Mouse (Mus musculus) forebrain, embryonic 10.5 days (tissue): ENCODE measurements around the gene Gripap1. TPM values are rescaled to one million over a fixed set of nuclear protein-coding genes. Genes with fewer than 3 reads are reported as not detected.

ENCODE experiments used
- DNase-seq: peaks from one replicate; pipeline ENCODE4 v3.0.0-alpha.2; 2017; ENCODE audit warnings: low spot score; ENCODE audit errors: extremely low spot score
- H3K27ac ChIP-seq: fragments of 300-500 bp; sonication (generic); 2 replicates; pipeline ENCODE4 v1.5.1; 2016; ENCODE audit warnings: mild to moderate bottlenecking
- H3K27me3 ChIP-seq: fragments of 300-500 bp; sonication (generic); 2 replicates; pipeline ENCODE4 v1.6.1; 2016; ENCODE audit warnings: mild to moderate bottlenecking; ENCODE audit not compliant: poor library complexity, severe bottlenecking
- H3K36me3 ChIP-seq: fragments of 300-500 bp; sonication (generic); replicated peaks from 2 replicates; pipeline ENCODE4 v1.6.1; 2016; ENCODE audit warnings: mild to moderate bottlenecking, moderate library complexity
- H3K4me1 ChIP-seq: fragments of 300-500 bp; sonication (generic); 2 replicates; pipeline ENCODE4 v1.6.1; 2016
- H3K4me3 ChIP-seq: fragments of 300-500 bp; sonication (generic); 2 replicates; pipeline ENCODE4 v1.5.1; 2016; ENCODE audit warnings: mild to moderate bottlenecking, moderate library complexity
- H3K9me3 ChIP-seq: fragments of 300-500 bp; sonication (generic); 2 replicates; pipeline ENCODE4 v1.6.1; 2016; ENCODE audit warnings: mild to moderate bottlenecking, moderate library complexity
- WGBS: fragments of 180-500 bp; shearing (Covaris S2); methylation state at CpG from one replicate; pipeline ENCODE4 v1.1.7; 2016; 5-methylcytosine and 5-hydroxymethylcytosine counted together
- polyA plus RNA-seq: library from polyadenylated mRNA; unstranded; fragments of >200 nt; fragmentation: Nextera tagmentation; extraction: Ambion mirVana; gene quantifications from 2 replicates; pipeline ENCODE4 v1.2.1, GENCODE M21; 2016

Gripap1 gene
- polyA plus RNA-seq, 1 experiment from 2014 or later = 45.6 TPM

DNA sequence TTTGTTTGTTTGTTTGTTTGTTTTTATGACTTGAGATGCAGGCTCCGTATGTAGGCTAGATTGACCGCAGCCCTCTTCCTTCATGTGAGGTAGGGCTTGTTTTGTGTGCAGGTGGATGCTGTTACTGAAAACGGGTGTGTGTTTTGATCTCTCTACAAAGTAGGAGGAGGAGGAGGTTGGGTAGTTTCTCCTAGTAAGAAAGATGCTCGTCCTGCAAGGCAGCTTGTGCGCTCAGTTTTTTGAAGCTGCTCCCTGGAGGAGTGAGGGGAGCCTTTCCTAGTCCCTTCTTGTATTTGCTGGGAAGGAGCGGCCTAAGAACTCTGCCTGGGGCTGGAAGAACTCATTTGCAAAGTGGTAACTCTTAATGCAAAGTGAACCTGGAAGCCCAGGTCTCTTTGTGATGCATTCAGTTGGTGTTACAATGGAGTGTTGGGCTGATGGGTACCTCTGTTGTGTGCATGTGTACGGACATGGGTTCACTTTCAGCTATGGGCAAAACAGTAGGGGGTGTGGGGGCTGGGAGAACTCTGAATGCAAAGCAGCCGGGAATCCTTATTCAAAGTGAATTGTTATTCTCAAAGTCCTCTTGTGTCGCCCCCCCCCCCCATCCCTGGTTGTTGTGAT lies 24.8 kb upstream of the Gripap1 start:
- Histone ChIP-seq H3K27me3 (no peaks in the 10 kb centered on the region), H3K36me3 (peaks cover 34% of the 10 kb centered on the region), H3K4me1 (peaks cover 29% of the 10 kb centered on the region), H3K4me3 (peak overlapping the region; percentile 72), H3K9me3 (no peaks in the 10 kb centered on the region; the same call in 1 of the 2 replicates), H3K27ac (0 out of 2 replicates have a peak overlapping the region, but pooled peaks have one; percentile 30)
- WGBS = 17% methylated on average over 9 of the region's 9 CpGs
- DNase-seq = no peak

DNA sequence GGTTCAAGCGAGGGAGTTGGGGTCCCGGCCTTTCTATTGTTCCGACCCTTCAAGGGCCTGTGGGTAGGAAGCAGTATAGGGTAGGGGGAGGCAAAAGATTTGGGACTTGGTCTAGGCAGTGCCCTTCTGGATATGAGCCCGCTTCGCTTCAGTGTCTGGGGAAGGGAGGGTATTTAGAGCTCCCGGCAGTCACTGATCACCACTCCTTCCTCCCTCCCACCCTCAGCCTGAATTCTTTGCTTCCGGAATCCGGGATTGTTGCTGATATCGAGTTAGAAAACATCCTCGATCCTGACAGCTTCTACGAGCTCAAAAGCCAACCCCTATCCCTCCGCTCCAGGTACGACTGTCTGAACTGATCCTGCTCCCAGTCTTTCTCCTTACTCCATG lies 24.3 kb upstream of the Gripap1 start:
- no peaks in the 10 kb centered on the region; the same call in 1 of the 2 replicates for H3K9me3 ChIP-seq
- no peaks in the 10 kb centered on the region for H3K27me3 ChIP-seq
- H3K4me1 ChIP-seq = peaks cover 29% of the 10 kb centered on the region
- no peak for DNase-seq
- WGBS = 16% methylated on average over 13 of the region's 13 CpGs
- peaks cover 39% of the 10 kb centered on the region for H3K36me3 ChIP-seq
- 0 out of 2 replicates have a peak overlapping the region, but pooled peaks have one; percentile 30 for H3K27ac ChIP-seq
- peak overlapping the region; percentile 72 for H3K4me3 ChIP-seq

DNA sequence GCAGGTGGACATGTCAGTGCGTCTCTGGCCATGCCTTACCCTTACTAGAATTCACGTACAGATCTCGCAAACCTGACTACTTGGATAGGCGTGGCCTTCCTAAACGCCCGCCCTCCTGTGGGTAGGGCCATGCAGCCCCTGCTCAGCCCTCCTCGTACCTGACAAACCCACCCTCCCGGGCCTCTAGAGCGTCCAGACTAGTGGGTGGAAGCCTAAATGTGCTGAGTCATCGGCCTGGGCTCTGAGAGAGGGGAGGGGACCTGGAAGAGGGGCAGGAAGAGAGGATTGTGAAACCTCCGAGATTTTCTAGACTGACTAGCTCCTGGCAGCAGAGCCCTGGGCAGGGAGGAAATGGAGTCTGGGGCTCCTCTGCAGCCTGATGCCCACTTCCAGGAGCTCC lies 23.8 kb upstream of the Gripap1 start:
- H3K27ac ChIP-seq = 0 out of 2 replicates have a peak overlapping the region, but pooled peaks have one; percentile 30
- peaks cover 29% of the 10 kb centered on the region for H3K4me1 ChIP-seq
- H3K9me3 ChIP-seq = no peaks in the 10 kb centered on the region; the same call in 1 of the 2 replicates
- 20% methylated on average over 11 of the region's 11 CpGs for WGBS
- peaks cover 44% of the 10 kb centered on the region for H3K36me3 ChIP-seq
- no peaks in the 10 kb centered on the region for H3K27me3 ChIP-seq
- DNase-seq = peak; percentile 23
- peak overlapping the region; percentile 72 for H3K4me3 ChIP-seq

DNA sequence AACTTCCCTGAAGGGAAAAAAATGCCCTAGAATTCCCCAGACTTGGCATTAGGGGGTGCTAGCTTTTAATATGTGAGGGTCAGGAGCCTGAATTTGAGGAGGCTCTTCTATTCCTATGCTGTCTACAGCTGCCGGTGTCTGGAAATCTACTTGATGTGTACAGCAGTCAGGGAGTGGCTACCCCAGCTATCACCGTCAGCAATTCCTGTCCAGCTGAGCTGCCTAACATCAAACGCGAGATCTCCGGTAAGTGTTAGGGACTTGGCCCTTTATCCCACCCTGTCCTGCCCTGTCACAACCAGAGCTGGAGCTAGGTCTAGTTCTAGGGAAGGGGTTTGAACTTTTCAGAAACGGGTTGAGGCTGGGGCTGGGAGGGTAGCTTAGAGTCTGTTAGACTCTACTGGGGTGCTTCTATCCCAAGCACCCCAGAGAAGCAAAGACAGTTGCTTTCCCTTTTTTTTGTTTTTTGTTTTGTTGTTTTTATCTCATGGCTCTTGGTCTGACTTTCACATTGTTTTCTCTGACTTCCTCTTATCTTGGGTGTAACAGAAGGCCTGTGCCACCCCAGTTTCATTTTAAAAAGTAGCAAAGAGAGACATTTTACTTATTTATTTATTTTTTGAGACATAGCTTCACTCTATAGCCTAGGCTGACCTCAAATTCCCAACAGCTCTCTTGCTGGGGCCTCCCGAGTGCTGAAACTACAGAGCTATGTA lies 20.1 kb upstream of the Gripap1 start:
- Histone ChIP-seq H3K9me3 (no peaks in the 10 kb centered on the region; the same call in 1 of the 2 replicates), H3K27ac (no peak overlapping the region), H3K36me3 (peaks cover 79% of the 10 kb centered on the region), H3K4me1 (peaks cover 16% of the 10 kb centered on the region), H3K4me3 (no peak overlapping the region), H3K27me3 (no peaks in the 10 kb centered on the region)
- no peak for DNase-seq
- 93% methylated on average over 7 of the region's 7 CpGs for WGBS

DNA sequence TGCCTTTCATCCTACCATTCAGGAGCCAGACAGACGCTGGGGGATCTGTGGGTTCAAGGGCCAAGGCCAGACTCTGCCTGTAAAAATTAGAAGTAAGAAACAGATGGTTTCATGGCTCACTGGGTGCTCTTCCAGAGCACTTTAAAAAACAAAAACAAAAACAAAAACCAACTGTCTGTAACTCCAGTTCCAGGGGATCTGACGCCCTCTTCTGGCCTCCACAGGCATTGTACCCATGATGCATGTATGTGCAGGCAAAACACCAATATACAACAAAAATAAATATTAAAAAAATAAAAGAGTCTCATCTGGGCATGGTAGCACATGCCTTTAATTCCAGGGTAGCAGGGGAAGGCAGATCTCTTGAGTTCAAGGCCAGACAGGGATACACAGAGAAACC lies 16.8 kb upstream of the Gripap1 start:
- Histone ChIP-seq H3K36me3 (peaks cover 64% of the 10 kb centered on the region), H3K4me1 (no peaks in the 10 kb centered on the region), H3K9me3 (no peaks in the 10 kb centered on the region), H3K27ac (no peak overlapping the region), H3K27me3 (no peaks in the 10 kb centered on the region), H3K4me3 (no peak overlapping the region)
- 55% methylated on average over 2 of the region's 2 CpGs for WGBS
- no peak for DNase-seq

DNA sequence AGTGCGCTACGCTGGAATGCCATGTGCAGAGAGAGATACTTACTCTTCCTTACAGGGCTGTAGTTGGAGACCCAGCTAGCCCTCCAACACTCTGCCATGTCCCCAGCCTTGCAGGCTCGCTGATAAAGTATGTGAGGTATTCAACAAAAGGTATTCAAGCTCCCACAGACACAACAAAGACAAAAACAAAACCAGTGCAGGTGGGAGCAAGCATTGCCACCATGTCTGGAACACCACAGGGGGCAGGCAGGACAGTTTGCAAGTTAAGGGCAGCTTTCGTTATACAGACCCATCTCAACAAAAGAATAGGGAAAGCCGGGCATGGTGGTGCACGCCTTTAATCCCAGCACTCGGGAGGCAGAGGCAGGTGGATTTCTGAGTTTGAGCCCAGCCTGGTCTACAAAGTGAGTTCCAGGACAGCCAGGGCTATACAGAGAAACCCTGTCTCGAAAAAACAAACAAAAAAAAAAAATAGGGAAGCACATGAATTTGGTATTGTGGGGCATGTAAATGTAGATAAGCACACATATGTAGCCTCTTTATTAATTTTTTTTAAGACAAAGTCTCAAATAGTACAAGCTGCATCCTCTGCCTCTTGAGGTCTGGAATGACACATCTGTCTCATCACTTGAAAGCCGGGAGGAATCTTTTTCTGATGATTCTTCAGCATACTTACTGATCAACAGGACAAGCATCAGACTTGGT lies 13.9 kb upstream of the Gripap1 start:
- H3K27ac ChIP-seq = no peak overlapping the region
- peaks cover 36% of the 10 kb centered on the region for H3K36me3 ChIP-seq
- no peak for DNase-seq
- H3K27me3 ChIP-seq = no peaks in the 10 kb centered on the region
- no peak overlapping the region for H3K4me3 ChIP-seq
- H3K9me3 ChIP-seq = no peaks in the 10 kb centered on the region
- H3K4me1 ChIP-seq = no peaks in the 10 kb centered on the region
- 74% methylated on average over 9 of the region's 9 CpGs for WGBS

DNA sequence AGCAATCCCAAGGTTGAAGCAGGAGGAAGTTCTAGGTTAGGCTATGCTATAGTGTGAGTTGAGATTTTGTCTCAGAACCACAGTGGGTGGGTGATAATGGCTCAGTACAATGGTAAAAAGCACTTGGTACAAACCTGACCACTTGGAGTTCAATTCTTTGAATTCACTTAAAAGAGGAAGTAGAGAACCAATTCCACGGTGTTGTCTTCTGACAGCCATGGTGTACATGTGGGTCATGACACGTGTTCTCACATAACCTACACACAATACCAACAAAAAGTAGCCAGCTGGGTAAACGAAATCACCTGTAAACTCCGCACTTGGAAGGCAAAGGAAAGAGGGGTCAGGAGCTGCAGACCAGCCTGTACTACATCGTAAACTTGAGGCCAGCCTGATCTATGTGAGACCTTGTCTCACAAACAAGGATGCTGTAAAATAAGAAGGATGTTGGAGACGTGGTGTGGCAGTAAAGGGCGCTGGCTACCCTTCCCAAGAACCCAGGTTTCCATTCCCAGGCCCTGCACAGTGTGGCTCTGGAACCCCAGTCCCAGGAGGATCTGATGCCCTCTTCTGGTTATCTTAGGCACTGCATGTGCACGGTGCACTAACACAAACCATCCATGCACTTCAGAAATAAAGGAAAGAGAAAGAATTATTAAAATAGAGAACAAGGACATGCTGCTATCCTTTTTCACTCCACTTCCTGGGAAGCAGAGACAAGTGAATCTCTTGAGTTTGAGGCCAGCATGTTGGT lies 13.1 kb upstream of the Gripap1 start:
- no peaks in the 10 kb centered on the region for H3K27me3 ChIP-seq
- peak; percentile 36 for DNase-seq
- peaks cover 28% of the 10 kb centered on the region for H3K36me3 ChIP-seq
- no peak overlapping the region for H3K27ac ChIP-seq
- no peaks in the 10 kb centered on the region for H3K4me1 ChIP-seq
- no peak overlapping the region for H3K4me3 ChIP-seq
- no peaks in the 10 kb centered on the region for H3K9me3 ChIP-seq
- 50% methylated on average over 8 of the region's 8 CpGs for WGBS

DNA sequence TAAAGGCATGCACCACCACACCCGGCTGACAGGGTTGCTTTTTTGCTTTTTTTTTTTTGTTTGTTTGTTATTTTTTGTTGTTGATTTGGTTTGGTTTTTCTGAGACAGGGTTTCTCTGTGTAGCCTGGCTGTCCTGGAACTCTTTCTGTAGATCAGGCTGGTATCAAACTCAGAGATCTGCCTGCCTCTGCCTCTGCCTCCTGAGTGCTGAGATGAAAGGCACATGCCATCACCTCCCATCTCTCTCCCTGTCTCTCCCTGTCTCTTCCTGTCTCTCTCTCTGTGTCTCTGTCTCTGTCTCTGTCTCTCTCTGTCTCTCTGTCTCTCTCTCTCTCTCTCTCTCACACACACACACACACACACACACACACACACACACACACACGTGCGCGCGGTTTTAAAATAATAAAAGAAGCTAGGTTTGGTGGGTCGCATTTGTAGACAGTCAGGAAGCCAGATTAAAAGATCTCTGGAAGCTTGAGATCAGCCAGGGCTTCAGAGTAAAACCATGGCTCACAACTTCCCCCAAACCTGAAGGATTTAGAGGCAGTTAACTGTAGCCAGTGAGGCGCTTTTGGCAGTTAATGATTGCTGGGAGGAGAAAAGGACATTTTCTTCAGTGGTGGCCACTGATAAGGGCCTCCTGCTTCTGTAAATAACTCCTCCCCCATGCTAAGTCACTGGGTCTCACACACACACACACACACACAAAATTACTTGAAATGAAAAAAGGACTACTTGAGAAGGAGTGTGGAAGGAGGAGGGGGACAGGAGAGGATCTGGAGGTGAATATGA lies 10.9 kb upstream of the Gripap1 start:
- H3K27me3 ChIP-seq = no peaks in the 10 kb centered on the region
- H3K36me3 ChIP-seq = peaks cover 8% of the 10 kb centered on the region
- no peak overlapping the region for H3K4me3 ChIP-seq
- no peaks in the 10 kb centered on the region for H3K4me1 ChIP-seq
- no peaks in the 10 kb centered on the region for H3K9me3 ChIP-seq
- 78% methylated on average over 7 of the region's 7 CpGs for WGBS
- H3K27ac ChIP-seq = no peak overlapping the region
- no peak for DNase-seq

DNA sequence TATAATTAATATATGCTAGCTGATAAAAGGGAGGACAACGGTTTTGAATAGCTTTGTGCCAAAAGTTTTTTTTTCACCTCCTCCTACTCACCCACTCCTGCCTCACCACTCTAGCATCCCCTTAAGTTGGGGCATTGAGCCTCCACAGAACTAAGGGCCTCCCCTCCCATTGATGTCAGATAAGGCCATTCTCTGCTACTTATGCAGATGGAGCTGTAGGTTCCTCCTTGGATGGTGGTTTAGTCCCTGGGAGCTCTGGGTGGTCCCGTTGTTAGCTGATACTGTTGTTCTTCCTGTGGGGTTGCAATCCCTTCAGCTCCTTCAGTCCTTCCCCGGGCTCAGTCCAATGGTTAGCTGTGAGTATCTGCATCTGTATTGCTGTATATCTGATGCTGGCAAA lies 10.3 kb upstream of the Gripap1 start:
- 12% methylated on average over 3 of the region's 3 CpGs for WGBS
- no peaks in the 10 kb centered on the region for H3K4me1 ChIP-seq

DNA sequence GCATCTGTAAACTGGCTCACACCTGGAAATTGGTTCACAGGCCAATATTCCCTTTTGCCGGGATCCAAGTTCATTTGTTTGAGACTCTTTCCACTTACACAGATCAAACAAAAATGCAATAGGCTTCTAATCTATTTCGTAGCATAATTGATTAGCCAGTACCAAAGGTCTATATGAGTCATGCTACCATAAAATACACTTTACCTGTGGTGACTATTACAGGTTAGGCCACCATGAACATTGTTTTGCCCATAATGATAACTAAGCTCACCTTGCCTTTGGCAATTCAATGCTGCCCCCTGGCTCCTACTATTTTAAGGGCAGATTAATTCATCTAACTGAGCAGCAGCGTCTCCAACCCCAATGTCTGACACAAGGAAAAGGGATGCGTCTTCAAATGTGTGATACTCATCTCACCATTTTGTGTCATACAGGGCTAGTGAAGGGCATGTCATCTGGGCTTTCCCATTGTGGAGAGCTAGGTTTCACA lies 6.9 kb upstream of the Gripap1 start:
- DNase-seq = no peak
- no peak overlapping the region for H3K27ac ChIP-seq
- H3K4me1 ChIP-seq = no peaks in the 10 kb centered on the region
- no peaks in the 10 kb centered on the region for H3K9me3 ChIP-seq
- H3K36me3 ChIP-seq = no peaks in the 10 kb centered on the region
- H3K4me3 ChIP-seq = no peak overlapping the region
- no peaks in the 10 kb centered on the region for H3K27me3 ChIP-seq
- 76% methylated on average over 4 of the region's 4 CpGs for WGBS

More for the DNA sequence above, 10.3 kb upstream of the Gripap1 start:
- no peaks in the 10 kb centered on the region for H3K9me3 ChIP-seq
- 0 out of 2 replicates have a peak, but pooled peaks cover 2% of the 10 kb centered on the region for H3K36me3 ChIP-seq
- no peaks in the 10 kb centered on the region for H3K27me3 ChIP-seq
- no peak overlapping the region for H3K27ac ChIP-seq
- H3K4me3 ChIP-seq = no peak overlapping the region
- DNase-seq = no peak

DNA sequence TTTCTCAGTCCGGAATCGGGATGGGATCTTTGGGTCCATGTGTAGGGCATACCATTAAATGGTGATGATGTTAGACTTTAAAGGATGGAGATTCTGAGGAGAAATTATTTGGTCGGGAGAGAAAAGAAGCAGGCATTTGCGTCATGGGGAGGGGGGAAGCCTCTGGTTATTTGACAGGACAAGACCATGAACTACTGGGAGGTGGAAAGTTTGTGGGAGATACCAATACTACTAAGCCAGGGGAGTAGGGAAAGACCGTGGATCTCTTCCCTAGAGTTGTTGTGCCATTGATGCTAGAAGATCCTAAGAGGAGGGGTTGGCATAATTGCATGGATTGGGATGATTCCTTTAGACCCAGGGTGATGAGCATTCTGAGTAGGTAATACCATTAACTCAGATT lies 744 bp downstream of the Gripap1 start:
- DNase-seq = no peak
- peak overlapping the region; percentile 60 for H3K4me3 ChIP-seq
- H3K4me1 ChIP-seq = peaks cover 7% of the 10 kb centered on the region
- no peaks in the 10 kb centered on the region for H3K27me3 ChIP-seq
- 25% methylated on average over 5 of the region's 5 CpGs for WGBS
- H3K27ac ChIP-seq = peak overlapping the region; percentile 84
- peaks cover 11% of the 10 kb centered on the region for H3K36me3 ChIP-seq
- H3K9me3 ChIP-seq = no peaks in the 10 kb centered on the region

DNA sequence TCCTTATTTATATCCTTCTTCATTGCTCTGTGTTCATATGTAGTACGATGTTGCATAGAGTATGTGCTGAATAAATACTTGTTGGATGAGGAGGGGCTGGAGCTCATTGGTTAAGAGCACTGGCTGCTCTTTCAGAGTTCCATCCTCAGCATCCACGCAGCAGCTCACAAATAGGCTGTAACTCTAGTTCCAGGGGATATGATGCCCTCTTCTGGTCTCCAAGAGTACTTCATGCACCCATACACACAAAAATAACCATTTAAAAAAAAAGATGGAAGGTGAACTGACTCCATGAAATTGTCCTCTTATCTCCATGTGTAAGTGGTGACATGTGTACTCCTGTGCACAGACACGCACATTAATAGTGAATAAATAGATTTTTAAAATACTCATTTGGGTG lies 3.8 kb downstream of the Gripap1 start:
- no peak for DNase-seq
- 50% methylated on average over 3 of the region's 3 CpGs for WGBS

More for the DNA sequence above, 3.8 kb downstream of the Gripap1 start:
- Histone ChIP-seq H3K9me3 (no peaks in the 10 kb centered on the region), H3K4me3 (no peak overlapping the region), H3K36me3 (peaks cover 11% of the 10 kb centered on the region), H3K27me3 (no peaks in the 10 kb centered on the region), H3K27ac (no peak overlapping the region), H3K4me1 (peaks cover 7% of the 10 kb centered on the region)
